Mouse (Mus musculus): ENCODE measurements around the gene Zfp420.
"Not testable (repeated sequence)": the region's sequence is repeated elsewhere in the genome, so short reads cannot be mapped to it uniquely, and the experiment has no call there.

Gene Zfp420

DNA sequence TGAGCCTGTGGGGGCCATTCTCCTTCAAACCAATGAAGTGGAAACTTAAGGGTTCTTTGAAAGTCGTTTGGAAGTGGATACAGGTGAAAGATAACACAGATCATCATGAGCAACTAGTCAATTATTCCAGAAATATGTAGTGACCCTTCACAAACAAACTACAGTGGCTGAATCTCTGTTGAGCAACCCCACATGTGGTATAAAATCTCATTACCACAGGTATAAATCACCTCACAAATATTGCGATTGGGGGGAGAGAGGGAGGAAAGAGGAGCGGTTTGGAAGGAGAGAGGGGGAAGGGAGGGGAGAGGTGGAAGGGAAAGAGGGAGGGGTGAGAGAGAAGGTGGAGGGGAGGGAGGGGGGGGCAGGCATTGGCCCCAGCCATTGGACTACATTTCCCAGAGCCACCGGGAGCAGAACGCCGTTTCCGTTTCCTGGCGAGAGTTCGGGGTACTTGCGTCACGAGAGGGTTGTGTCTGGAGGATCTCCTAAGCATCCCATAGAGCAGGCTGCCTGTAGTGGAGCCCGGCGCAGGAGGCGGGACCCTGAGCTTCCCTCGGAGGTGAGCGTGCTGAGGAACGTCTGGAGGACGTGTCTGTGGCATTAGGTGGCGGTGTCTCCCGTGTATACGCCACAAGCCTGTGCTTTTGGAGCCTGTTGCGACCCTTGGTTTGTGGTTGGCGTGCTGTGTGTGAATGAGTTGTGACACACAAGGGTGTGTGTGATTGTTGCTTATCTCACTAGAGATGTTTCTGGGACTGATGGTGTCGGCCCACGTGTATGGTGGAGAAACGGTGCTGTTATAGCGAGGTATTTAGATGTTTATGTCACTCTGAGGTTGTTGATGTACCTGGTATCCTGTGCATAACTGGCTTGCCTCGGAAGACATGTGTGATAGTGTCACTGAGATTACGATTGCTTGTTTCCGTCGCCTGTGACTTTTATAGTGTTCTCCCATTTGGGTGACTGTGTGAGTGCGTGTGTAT is at the start of gene Zfp420:
Gene Zfp420, plus strand, starts transcription at position 448 of the 986 bp plus-strand sequence.
- DNase-seq (ENCODE audit: low spot score): peak; percentile 82

DNA sequence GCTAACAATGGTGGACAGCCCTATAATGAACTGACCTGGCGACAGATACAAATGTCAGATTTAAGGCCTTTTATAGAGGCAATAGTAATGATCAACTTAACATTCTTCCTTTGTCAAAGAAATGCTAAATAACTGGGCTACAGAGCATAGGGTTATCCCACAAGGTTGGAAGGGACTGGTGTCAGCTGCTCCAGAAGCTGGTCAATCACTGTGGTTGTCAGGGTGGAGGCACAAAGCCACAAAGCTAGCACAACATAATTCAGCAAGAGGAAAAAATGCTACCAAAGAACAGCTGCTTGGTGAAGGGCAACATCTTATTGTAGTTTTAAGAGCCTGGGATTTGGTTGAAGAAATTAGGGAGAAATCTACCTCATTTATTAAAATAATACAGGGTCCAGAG is 47.5 kb upstream of the Zfp420 start:
- DNase-seq (ENCODE audit: low spot score): no peak

DNA sequence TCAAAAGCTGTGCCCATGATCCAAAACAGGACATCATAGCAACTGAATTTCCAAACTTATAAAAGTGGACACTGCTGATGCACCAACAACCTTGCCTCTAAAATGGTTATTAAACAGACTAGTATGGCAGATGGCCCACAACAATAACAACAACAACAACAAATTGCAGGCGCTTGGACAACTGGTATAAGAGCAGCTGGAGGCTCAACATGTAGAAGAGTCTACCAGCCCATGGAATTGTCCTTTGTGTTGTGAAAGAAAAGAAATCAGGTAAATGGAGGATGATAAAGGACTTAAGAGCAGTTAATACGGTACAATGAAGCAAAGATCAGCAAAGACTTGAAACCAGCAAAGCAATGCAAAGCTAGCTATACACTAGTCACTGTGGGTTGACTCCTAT is 45.4 kb upstream of the Zfp420 start:
- no peak for DNase-seq (ENCODE audit: low spot score)

DNA sequence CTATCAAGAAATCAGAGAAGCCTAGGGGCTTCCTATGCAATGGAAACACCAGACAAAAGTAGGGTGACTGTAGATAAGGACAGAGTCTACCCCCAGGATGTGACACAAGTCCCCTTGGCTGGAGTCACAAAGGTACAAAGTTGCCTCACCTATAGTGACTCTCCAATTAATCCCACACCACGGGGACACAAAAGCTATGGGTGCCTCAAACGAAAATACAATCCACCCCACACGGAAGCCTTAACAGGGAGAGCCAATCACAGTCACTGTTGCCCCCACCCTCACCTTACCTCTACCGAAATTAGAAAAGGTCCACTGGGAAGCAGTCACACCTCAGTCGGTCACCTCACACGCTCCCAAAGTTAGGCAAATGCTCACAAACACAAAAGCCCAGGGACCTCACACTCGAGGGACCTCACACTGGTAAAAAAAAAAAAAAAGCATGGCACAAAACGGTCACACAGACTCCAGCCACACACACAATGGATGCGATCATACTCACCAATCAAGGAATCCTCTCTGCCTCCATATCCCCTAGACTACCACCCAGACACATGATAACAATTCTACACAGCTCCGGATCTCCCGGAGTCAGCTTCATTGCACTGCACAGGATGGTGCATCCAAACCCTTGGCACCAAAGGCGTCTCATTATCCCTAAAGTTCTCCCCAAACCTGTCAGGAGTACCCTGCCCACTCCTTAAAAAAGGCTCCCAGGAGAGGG is 44.6 kb upstream of the Zfp420 start:
- DNase-seq (ENCODE audit: low spot score): no peak

DNA sequence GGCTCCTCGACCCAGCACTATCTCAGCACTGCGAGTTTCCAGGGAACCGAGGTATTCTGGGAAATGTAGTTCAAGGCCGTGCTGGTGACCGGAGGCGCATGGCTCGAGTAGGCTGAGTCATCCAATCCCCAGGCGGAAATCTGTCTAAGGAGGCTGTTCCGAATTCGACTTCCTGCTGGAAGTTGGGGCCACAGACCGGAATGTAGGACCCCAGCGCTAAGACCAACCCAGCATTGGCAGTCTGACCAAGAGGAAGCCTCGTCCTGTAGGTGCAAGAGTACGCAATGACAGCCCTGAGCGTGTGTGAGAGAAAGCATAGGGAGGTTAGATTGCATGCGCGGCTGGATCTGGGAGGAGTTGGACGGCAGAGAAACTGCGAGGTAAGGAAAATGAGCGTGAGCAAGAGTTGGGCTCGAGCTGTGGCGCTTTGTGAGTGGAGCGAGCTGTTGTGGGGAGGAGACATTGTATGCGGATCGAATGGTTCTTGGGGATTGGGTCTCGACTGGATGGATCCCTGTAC is 43.8 kb upstream of the Zfp420 start, which contains the start of gene Zfp790:
Gene Zfp790, plus strand, starts transcription at position 205 of the 520 bp plus-strand sequence.
- peak; percentile 96 for DNase-seq (ENCODE audit: low spot score)

- peak; percentile 89 for DNase-seq (ENCODE audit: low spot score)
Observed at GRCm38 (mm10) chr7:29818619-29819254, 41.0 kb upstream of the Zfp420 start.

- DNase-seq (ENCODE audit: low spot score): no peak
Observed at GRCm38 (mm10) chr7:29828001-29828400, 31.8 kb upstream of the Zfp420 start.

DNA sequence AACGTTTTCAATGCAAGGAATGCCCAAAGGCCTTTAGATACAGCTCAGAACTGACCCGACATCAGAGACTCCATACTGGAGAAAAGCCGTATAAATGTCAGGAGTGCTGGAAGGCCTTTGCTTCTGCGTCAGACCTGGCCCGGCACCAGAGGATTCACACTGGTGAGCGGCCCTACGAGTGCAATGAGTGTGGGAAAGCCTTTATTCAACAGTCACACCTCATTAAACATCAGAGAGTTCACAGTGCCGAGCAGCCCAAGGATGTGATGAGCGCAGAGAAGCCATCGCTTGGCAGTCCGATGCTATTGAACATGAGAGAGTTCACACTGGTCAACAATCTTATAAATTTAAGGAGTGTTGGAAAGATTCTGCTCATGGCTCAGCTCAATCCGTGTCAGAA is 30.0 kb upstream of the Zfp420 start:
- no peak for DNase-seq (ENCODE audit: low spot score)

DNA sequence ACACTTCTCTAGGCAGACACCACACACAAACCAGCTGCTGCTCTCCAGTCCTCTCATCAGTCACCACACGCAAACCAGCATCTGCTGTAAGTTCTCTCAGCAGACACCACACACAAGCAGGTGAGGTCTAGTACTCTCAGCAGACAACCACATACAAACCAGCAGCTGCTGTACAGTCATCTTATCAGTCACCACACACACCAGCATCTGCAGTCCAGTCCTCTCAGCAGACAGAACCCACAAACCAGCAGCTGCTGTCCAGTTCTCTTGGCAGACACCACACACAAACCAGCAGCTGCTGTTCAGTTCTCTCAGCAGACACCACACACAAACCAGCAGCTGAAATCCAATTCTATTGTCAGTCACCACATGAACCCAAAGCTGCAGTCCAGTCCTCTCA is 23.0 kb upstream of the Zfp420 start:
- DNase-seq (ENCODE audit: low spot score): no peak

GRCm38 (mm10) chr7:29839256-29839655 is 20.5 kb upstream of the Zfp420 start:
- no peak for DNase-seq (ENCODE audit: low spot score)

GRCm38 (mm10) chr7:29842105-29842504 is 17.7 kb upstream of the Zfp420 start:
- DNase-seq (ENCODE audit: low spot score): no peak

DNA sequence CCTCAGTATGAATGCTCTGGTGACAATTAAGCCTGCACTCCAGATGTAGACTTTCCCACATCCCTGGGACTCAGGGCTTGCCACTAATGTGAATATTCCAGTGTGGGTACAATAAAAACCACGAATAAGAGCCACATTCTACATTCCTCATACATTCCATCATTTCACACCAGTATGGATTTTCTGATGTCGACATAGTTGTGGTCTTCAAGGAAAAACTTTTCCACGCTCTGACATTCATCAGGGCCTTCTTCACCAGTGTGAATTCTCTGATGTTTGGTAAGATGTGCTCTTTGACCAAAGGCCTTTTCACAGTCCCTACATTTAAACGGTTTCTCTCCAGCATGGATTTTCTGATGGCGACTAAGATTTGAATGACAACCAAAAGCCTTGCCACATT is 15.2 kb upstream of the Zfp420 start:
- no peak for DNase-seq (ENCODE audit: low spot score)

GRCm38 (mm10) chr7:29852831-29853218 is 7.0 kb upstream of the Zfp420 start:
- DNase-seq (ENCODE audit: low spot score): no peak

GRCm38 (mm10) chr7:29853219-29853842 is 6.4 kb upstream of the Zfp420 start, which contains the start of gene Zfp940:
Gene Zfp940 (minus strand): TSS chr7:29853669.
- DNase-seq (ENCODE audit: low spot score): peak; percentile 94

DNA sequence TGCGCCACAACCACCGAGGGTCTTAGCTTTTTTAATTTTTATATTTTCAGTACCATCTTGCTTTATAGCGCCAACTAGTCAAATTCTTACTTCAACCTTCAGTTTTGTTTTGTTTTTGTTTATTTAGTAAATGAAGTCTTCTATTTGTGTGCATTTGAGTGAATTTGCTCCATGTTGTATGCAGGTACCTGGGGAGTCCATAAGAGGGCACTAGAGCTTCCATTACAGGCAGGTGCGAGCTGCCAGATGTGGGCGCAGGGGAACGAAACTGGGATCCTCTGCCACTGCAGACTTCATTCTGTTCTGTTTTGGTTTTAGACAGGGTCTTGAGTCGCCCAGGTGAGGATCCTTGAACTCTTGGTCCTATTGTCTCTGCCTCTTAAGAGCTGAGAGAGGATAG is 1.9 kb downstream of the Zfp420 start:
- DNase-seq (ENCODE audit: low spot score): peak; percentile 42

GRCm38 (mm10) chr7:29874256-29874655 is 14.5 kb downstream of the Zfp420 start:
- DNase-seq (ENCODE audit: low spot score): no peak

DNA sequence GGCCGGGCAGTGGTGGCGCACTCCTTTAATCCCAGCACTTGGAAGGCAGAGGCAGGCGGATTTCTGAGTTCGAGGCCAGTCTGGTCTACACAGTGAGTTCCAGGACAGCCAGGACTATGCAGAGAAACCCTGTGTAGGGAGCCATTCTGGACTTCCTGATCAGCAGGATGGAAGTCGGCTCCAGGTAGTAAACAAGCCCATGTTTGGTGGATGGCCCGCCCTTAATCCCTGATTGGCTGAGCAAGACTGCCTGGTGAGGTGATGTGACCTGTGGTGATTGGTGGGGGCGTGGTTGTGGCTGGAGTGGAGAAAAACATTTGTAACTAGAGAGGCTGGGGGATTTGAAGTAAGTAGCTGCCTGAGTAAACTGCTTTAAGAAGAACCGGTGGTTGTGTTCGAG is 17.8 kb downstream of the Zfp420 start:
- DNase-seq (ENCODE audit: low spot score): not testable (repeated sequence)

DNA sequence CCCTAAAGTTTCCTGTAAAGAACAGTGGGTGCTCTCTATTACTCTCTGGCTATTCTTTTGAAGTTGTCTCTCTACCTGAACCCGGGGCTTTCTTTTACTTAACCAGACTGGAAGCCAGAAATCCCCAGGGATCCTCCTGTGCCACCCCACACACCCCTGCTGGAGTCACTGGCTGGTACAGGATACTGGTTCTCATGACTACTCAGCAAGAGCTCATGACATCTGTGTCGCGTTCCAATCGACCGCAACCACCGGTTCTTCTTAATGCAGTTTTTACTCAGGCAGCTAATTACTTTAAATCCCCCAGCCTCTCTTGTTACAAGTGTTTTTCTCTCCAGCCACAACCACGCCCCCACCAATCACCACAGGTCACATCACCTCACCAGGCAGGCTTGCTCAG is 20.3 kb downstream of the Zfp420 start:
- no peak for DNase-seq (ENCODE audit: low spot score)

DNA sequence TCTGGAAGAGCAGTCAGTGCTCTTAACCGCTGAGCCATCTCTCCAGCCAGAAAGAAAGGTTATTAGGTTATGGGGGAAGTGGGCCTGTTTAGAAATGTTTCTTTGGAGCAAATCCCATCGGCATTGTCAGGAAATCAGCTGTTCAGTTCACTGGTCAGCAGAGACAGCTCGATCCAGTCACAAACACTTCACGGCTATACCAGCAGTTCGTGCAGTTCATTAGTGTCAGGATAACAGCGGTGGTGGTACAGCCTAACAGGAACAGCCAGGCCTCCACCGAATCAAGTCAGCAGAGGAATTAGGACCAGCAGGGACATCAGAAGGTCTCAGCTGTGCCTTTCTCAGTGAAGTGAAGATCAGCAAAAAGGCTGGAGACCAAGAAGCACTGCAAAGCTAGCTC is 21.1 kb downstream of the Zfp420 start:
- DNase-seq (ENCODE audit: low spot score): no peak

GRCm38 (mm10) chr7:29890501-29890900 is 30.7 kb downstream of the Zfp420 start:
- DNase-seq (ENCODE audit: low spot score): no peak

- no peak for DNase-seq (ENCODE audit: low spot score)
Observed at GRCm38 (mm10) chr7:29892756-29893155, 33.0 kb downstream of the Zfp420 start.

DNA sequence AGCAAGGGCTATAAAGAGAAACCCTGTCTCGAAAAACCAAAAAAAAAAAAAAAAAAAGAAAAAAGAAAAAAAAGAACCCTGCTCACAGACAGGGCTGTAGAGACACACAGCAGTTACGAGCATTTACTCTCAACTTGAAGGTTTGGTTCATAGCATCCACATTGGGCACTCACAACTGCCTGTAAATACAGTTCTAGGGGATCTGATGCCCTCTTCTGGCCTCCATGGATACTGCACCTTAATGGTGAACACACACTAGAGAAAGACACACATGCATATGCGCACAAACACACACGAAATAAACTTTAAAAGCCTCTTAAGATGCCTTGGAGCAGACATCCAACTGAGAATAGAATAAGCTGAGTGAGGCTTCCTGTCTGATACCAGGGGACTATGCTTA is 38.6 kb downstream of the Zfp420 start:
- DNase-seq (ENCODE audit: low spot score): no peak

Measured in retina, embryonic 14.5 days (tissue).